Mouse (Mus musculus) forebrain, postnatal 0 days (tissue): ENCODE data around the gene Med24. TPM values are rescaled to one million over a fixed set of nuclear protein-coding genes. Genes with fewer than 3 reads are reported as not detected.

Experiments
- ATAC-seq: fragments of 200-750 bp; cut with Nextera tagmentation; 2 replicates; pipeline ENCODE4 v1.8.0; 2017; ENCODE audit warnings: mild to moderate bottlenecking, moderate library complexity
- DNase-seq: peaks from one replicate; pipeline ENCODE4 v3.0.0-alpha.2; 2015
- H3K27ac ChIP-seq: fragments of 300-500 bp; sonication (generic); 2 replicates; pipeline ENCODE4 v1.5.1; 2014; ENCODE audit warnings: low read depth, mild to moderate bottlenecking, antibody characterized with exemption, low read length, moderate library complexity, mixed read lengths
- H3K27me3 ChIP-seq: fragments of 300-500 bp; sonication (generic); 2 replicates; pipeline ENCODE4 v1.6.1; 2014; ENCODE audit warnings: mild to moderate bottlenecking, low read length, mixed read lengths; ENCODE audit not compliant: insufficient read depth
- H3K36me3 ChIP-seq: fragments of 300-500 bp; sonication (generic); 2 replicates; pipeline ENCODE4 v1.6.1; 2014; ENCODE audit warnings: mild to moderate bottlenecking, moderate library complexity; ENCODE audit not compliant: insufficient read depth
- H3K4me1 ChIP-seq: fragments of 300-500 bp; sonication (generic); 2 replicates; pipeline ENCODE4 v1.6.1; 2014; ENCODE audit warnings: antibody characterized with exemption; ENCODE audit not compliant: insufficient read depth
- H3K4me2 ChIP-seq: fragments of 300-500 bp; sonication (generic); 2 replicates; pipeline ENCODE4 v1.6.1; 2014; ENCODE audit warnings: low read depth, mild to moderate bottlenecking, moderate library complexity
- H3K4me3 ChIP-seq: fragments of 300-500 bp; sonication (generic); 2 replicates; pipeline ENCODE4 v1.5.1; 2014; ENCODE audit warnings: low read depth, low read length, mixed read lengths
- H3K9ac ChIP-seq: fragments of 300-500 bp; sonication (generic); 2 replicates; pipeline ENCODE4 v1.6.1; 2014; ENCODE audit warnings: mild to moderate bottlenecking
- H3K9me3 ChIP-seq: fragments of 300-500 bp; sonication (generic); 2 replicates; pipeline ENCODE4 v1.6.1; 2016; ENCODE audit warnings: low read length
- CTCF ChIP-seq: sonication (generic); IDR thresholded peaks from 2 replicates; pipeline ENCODE4 v1.5.1; 2016; ENCODE audit warnings: antibody characterized with exemption, control low read depth, low read depth
- WGBS: fragments of 180-500 bp; shearing (Covaris S2); extraction: QIAGEN DNeasy Blood & Tissue Kit; methylation state at CpG from one replicate; pipeline ENCODE4 v1.1.7; 2014; 5-methylcytosine and 5-hydroxymethylcytosine counted together
- polyA plus RNA-seq: library from polyadenylated mRNA; unstranded; fragments of >200 nt; fragmentation: Nextera tagmentation; extraction: Ambion mirVana; gene quantifications from 2 replicates; pipeline ENCODE4 v1.2.1, GENCODE M21; 2015
- total RNA-seq: library from RNA; depleted of rRNA; stranded (reverse); fragments of >200 nt; gene quantifications from 2 replicates; pipeline ENCODE4 v1.2.3, GENCODE M21; 2014

Med24 gene
- total and polyA plus RNA-seq, 2 experiments from 2014 or later = 49.3 to 66.5 TPM

DNA sequence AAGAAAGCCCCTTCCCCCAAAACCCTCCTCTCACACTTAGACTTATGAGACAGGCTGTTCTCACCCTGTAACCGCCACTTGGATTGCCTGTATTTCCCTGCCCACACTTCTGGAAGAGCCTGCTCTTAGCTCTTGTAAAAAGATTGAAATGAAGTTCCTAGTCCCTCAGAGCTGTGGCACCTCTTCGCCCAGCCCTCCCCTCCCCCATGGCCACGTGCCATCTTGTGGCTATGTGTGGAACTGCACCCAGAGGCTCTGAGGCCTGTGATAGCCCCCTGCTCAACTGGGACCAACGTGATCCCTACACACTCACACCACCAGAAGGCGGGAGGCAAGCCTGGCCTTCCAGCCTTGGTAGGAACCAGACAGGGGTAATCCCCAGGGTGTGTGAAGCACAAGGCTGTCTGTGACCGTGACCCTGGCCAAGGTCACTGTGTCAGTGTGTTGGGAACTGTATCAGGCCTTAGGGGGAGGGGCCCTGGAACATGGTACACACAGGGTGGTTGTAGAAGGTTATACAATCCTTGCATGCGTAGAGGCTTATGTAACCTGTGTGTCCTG lies 25.5 kb upstream of the Med24 start:
- H3K27ac ChIP-seq = peak overlapping the region; percentile 45
- H3K9me3 ChIP-seq = no peaks in the 10 kb centered on the region
- H3K27me3 ChIP-seq = no peaks in the 10 kb centered on the region
- peaks cover 55% of the 10 kb centered on the region for H3K36me3 ChIP-seq
- peak; percentile 60 for ATAC-seq
- no peak overlapping the region for H3K9ac ChIP-seq
- H3K4me3 ChIP-seq = no peak overlapping the region
- peak; percentile 89 for DNase-seq
- TF ChIP-seq CTCF = peak; percentile 99
- WGBS = 20% methylated on average over 7 of the region's 7 CpGs
- H3K4me2 ChIP-seq = no peak overlapping the region
- peaks cover 16% of the 10 kb centered on the region for H3K4me1 ChIP-seq

GRCm38 (mm10) chr11:98754151-98754620 lies 25.0 kb upstream of the Med24 start:
- Histone ChIP-seq H3K4me3 (no peak overlapping the region), H3K4me1 (peaks cover 21% of the 10 kb centered on the region), H3K27ac (peak overlapping the region; percentile 35), H3K9me3 (no peaks in the 10 kb centered on the region), H3K36me3 (peaks cover 55% of the 10 kb centered on the region), H3K4me2 (no peak overlapping the region), H3K9ac (no peak overlapping the region), H3K27me3 (no peaks in the 10 kb centered on the region)
- DNase-seq (no peak), ATAC-seq (peak; percentile 1; the same call in 1 of the 2 replicates)
- 73% methylated on average over 9 of the region's 9 CpGs for WGBS
- no peak for TF ChIP-seq CTCF

DNA sequence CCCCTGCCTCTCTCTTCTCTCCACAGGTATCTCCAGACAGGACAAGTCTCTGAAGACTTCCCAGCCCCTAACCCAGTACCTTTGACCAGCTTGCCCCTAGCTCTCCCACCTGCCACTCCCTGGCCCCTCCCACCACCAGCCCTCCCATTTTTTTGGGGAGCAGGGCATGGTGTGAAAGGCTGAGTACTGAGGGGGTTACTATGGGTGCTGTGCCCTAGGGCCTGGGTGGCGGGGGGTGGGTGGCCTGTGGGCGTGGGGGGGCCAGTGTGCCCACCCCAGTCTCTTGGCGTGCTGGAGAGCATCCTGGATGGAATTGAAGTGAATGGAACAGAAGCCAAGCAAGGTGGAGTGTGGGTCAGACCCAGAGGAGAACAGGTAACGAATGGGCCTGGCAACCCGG lies 24.0 kb upstream of the Med24 start:
- no peak overlapping the region for H3K4me3 ChIP-seq
- H3K9me3 ChIP-seq = no peaks in the 10 kb centered on the region
- no peak overlapping the region for H3K4me2 ChIP-seq
- no peak overlapping the region for H3K27ac ChIP-seq
- DNase-seq (no peak), ATAC-seq (no peak)
- peaks cover 48% of the 10 kb centered on the region for H3K36me3 ChIP-seq
- H3K4me1 ChIP-seq = peaks cover 31% of the 10 kb centered on the region
- 92% methylated on average over 5 of the region's 5 CpGs for WGBS
- TF ChIP-seq CTCF = no peak
- H3K9ac ChIP-seq = no peak overlapping the region
- no peaks in the 10 kb centered on the region for H3K27me3 ChIP-seq

- no peaks in the 10 kb centered on the region for H3K27me3 ChIP-seq
- H3K4me3 ChIP-seq = no peak overlapping the region
- peaks cover 36% of the 10 kb centered on the region for H3K4me1 ChIP-seq
- no peak overlapping the region for H3K9ac ChIP-seq
- H3K9me3 ChIP-seq = no peaks in the 10 kb centered on the region
- peaks cover 44% of the 10 kb centered on the region for H3K36me3 ChIP-seq
- ATAC-seq = no peak
- peak overlapping the region; percentile 45; the same call in 1 of the 2 replicates for H3K27ac ChIP-seq
- no peak for DNase-seq
- 85% methylated on average over 10 of the region's 10 CpGs for whole genome bisulfite sequencing
- TF ChIP-seq CTCF = no peak
- no peak overlapping the region for H3K4me2 ChIP-seq
Observed at GRCm38 (mm10) chr11:98752562-98753140, 23.4 kb upstream of the Med24 start.

- ATAC-seq (no peak), DNase-seq (no peak)
- Histone ChIP-seq H3K9ac (peak overlapping the region; percentile 66), H3K4me2 (peak overlapping the region; percentile 94), H3K36me3 (peaks cover 30% of the 10 kb centered on the region), H3K4me1 (peaks cover 46% of the 10 kb centered on the region), H3K27me3 (no peaks in the 10 kb centered on the region), H3K27ac (peak overlapping the region; percentile 99), H3K4me3 (no peak overlapping the region), H3K9me3 (no peaks in the 10 kb centered on the region)
- WGBS = 12% methylated on average over 6 of the region's 6 CpGs
- TF ChIP-seq CTCF = no peak
Observed at GRCm38 (mm10) chr11:98751221-98751782, 22.1 kb upstream of the Med24 start.

- ATAC-seq = peak; percentile 32
- WGBS = 12% methylated on average over 17 of the region's 17 CpGs
- Histone ChIP-seq H3K4me1 (peaks cover 53% of the 10 kb centered on the region), H3K27me3 (no peaks in the 10 kb centered on the region), H3K4me3 (0 out of 2 replicates have a peak overlapping the region, but pooled peaks have one; percentile 30), H3K9ac (peak overlapping the region; percentile 66), H3K36me3 (peaks cover 24% of the 10 kb centered on the region), H3K9me3 (no peaks in the 10 kb centered on the region), H3K4me2 (peak overlapping the region; percentile 94), H3K27ac (peak overlapping the region; percentile 99)
- TF ChIP-seq CTCF = no peak
- peak; percentile 80 for DNase-seq
Observed at GRCm38 (mm10) chr11:98750351-98751201, 21.3 kb upstream of the Med24 start.
